Mouse (Mus musculus) midbrain, embryonic 14.5 days (tissue): Measurements from ENCODE around the gene Tbc1d2. TPM values are rescaled to one million over a fixed set of nuclear protein-coding genes. Genes with fewer than 3 reads are reported as not detected.

Experiments used
- ATAC-seq: fragments of 200-750 bp; cut with Nextera tagmentation; 2 replicates; pipeline ENCODE4 v1.8.0; 2017; ENCODE audit warnings: moderate number of reproducible peaks, moderate library complexity; ENCODE audit not compliant: low FRiP score, low TSS enrichment
- DNase-seq: peaks from one replicate; pipeline ENCODE4 v3.0.0-alpha.2; 2015
- H3K27ac ChIP-seq: fragments of 300-500 bp; sonication (generic); replicated peaks from 2 replicates; pipeline ENCODE4 v1.5.1; 2014; ENCODE audit warnings: mild to moderate bottlenecking, low read depth, low read length, moderate library complexity
- H3K27me3 ChIP-seq: fragments of 300-500 bp; sonication (generic); 2 replicates; pipeline ENCODE4 v1.6.1; 2014; ENCODE audit warnings: low read length, control low read depth, mixed read lengths; ENCODE audit not compliant: control insufficient read depth, insufficient read depth
- H3K36me3 ChIP-seq: fragments of 300-500 bp; sonication (generic); 2 replicates; pipeline ENCODE4 v1.6.1; 2014; ENCODE audit warnings: low read length, control low read depth; ENCODE audit not compliant: control insufficient read depth, insufficient read depth
- H3K4me1 ChIP-seq: fragments of 300-500 bp; sonication (generic); 2 replicates; pipeline ENCODE4 v1.6.1; 2014; ENCODE audit warnings: mild to moderate bottlenecking, antibody characterized with exemption, low read length, control low read depth; ENCODE audit not compliant: control insufficient read depth, insufficient read depth
- H3K4me2 ChIP-seq: fragments of 300-500 bp; sonication (generic); 2 replicates; pipeline ENCODE4 v1.6.1; 2014; ENCODE audit warnings: mild to moderate bottlenecking, low read length, moderate library complexity
- H3K4me3 ChIP-seq: fragments of 300-500 bp; sonication (generic); replicated peaks from 2 replicates; pipeline ENCODE4 v1.5.1; 2014; ENCODE audit warnings: low read depth, low read length
- H3K9ac ChIP-seq: fragments of 300-500 bp; sonication (generic); replicated peaks from 2 replicates; pipeline ENCODE4 v1.6.1; 2014; ENCODE audit warnings: mild to moderate bottlenecking, low read length, moderate library complexity
- H3K9me3 ChIP-seq: fragments of 300-500 bp; sonication (generic); 2 replicates; pipeline ENCODE4 v1.6.1; 2016; ENCODE audit warnings: low read length, control low read depth, mixed read lengths; ENCODE audit not compliant: control insufficient read depth
- WGBS: fragments of 180-500 bp; shearing (Covaris S2); extraction: QIAGEN DNeasy Blood & Tissue Kit; methylation state at CpG from one replicate; pipeline ENCODE4 v1.1.7; 2014; 5-methylcytosine and 5-hydroxymethylcytosine counted together
- polyA plus RNA-seq: library from polyadenylated mRNA; unstranded; fragments of >200 nt; fragmentation: Nextera tagmentation; extraction: Ambion mirVana; gene quantifications from 2 replicates; pipeline ENCODE4 v1.2.1, GENCODE M21; 2014

The Tbc1d2 gene
- 0.16 and 0.31 TPM in 2 replicates for polyA plus RNA-seq

DNA sequence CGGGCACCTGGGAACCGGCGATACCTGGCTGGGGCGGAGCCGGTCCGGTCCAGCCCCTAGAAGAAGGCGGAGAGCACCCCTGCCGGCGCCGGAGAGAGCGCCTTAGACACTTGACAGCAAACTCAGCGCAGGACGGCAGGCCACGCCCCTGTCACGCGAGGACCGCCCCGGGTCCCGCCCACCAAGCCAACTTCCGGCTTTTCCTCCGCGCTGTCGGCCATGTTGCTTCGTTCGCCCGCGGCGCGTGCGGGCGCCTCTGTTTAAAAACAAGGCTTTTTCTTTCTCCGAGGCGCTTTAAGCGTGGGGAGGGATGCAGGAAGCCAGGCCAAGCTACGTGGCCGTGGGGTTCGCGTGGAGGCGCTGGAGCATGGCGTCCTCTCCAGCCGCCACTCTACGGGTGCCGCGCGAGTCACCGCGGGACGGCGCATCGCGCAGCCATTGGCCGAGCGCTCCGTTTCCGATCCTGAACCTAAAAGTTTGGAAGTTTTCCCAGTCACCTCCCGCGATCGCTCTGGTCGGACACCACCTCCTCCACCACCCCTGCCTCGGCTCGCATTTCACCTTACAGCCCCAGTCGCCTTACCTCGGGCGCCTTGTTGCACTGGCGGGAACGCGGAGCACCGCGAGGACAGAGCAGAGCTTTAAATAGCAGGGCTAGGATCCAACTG, at the start of gene Tbc1d2:
Gene Tbc1d2 (minus strand): TSS at position 124 of the 668 bp plus-strand sequence.
- ATAC-seq (peak; percentile 95), DNase-seq (peak; percentile 95)
- H3K4me3 ChIP-seq, result peak within 1 kb of the TSS; percentile 73
- under 1% methylated on average over 69 of the region's 69 CpGs for WGBS
- peaks cover 9% of the 10 kb centered on the region for H3K4me1 ChIP-seq
- no peaks in the 10 kb centered on the region for H3K36me3 ChIP-seq
- peak within 1 kb of the TSS; percentile 94 for H3K4me2 ChIP-seq
- H3K9ac ChIP-seq, result peak within 1 kb of the TSS; percentile 56; the same call in 1 of the 2 replicates
- H3K9me3 ChIP-seq, result no peaks in the 10 kb centered on the region
- H3K27ac ChIP-seq, result peak within 1 kb of the TSS; percentile 64
- H3K27me3 ChIP-seq, result peaks cover 28% of the 10 kb centered on the region; the same call in 1 of the 2 replicates

DNA sequence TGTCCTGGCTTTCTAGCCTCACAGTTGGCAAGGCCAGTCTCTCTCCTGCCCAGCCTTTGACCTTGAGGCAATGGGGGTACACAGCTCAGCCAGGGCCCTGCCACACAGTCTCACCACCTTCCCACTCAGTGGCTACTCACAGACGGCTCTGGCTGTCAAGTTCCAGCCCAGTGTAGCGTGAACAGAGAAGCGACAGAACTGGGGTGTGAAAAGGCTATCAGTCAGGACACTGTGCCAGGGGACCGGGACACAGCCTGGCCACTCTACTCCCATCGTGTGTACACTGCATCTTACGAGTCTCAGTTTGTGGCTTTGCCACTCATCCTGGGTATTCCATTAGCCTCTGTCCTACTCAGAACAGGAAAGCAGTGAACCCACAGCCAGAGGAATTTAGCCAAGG, 46.5 kb upstream of the Tbc1d2 start:
- Histone ChIP-seq H3K36me3 (no peaks in the 10 kb centered on the region), H3K4me1 (no peaks in the 10 kb centered on the region), H3K9me3 (0 out of 2 replicates have a peak, but pooled peaks cover 2% of the 10 kb centered on the region), H3K27ac (no peak overlapping the region), H3K27me3 (no peaks in the 10 kb centered on the region), H3K4me2 (no peak overlapping the region), H3K9ac (no peak overlapping the region), H3K4me3 (no peak overlapping the region)
- ATAC-seq, result no peak
- DNase-seq, result no peak
- 59% methylated on average over 6 of the region's 6 CpGs for WGBS

DNA sequence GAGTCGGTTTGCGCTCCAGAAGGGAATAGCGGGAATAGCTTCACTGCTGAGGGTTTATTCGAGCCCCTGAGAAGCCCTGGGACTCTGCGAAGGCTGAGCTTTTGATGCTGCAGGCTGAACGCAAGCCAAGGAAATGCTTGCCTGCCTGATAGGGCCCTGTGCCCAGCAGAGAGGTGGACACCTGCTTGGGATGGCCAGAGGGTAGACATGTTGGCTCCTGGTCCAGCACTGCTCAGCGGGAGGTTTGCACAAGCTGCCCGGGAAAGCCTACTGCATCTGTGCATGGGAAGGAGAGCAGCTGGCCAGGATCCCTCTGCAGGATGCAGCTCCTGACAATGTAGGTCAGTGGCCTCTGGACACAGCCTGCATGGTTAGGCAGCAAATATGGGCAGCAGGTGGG, 40.6 kb upstream of the Tbc1d2 start:
- no peak overlapping the region for H3K27ac ChIP-seq
- no peak overlapping the region for H3K4me2 ChIP-seq
- DNase-seq (no peak), ATAC-seq (no peak)
- no peaks in the 10 kb centered on the region for H3K36me3 ChIP-seq
- no peaks in the 10 kb centered on the region for H3K27me3 ChIP-seq
- 82% methylated on average over 8 of the region's 8 CpGs for WGBS
- 0 out of 2 replicates have a peak, but pooled peaks cover 3% of the 10 kb centered on the region for H3K9me3 ChIP-seq
- no peaks in the 10 kb centered on the region for H3K4me1 ChIP-seq
- no peak overlapping the region for H3K9ac ChIP-seq
- no peak overlapping the region for H3K4me3 ChIP-seq

DNA sequence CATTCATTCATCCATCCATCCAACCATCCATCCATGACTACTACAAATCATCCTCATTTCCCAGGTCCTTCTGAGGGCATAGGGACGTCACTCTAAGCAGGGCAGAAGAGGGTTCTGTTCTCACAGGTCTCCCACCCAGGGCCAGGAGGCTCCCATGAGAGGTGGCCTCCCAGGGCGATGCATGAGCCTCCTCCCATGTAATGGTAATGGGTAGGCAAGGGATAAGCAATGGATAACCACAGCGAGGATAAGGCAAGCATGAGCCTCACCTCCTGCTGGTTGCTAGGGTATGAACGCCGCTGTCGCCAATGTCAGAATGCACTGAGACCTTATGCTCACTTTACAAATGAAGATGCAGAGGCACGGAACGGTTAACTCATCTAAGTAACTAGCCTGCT, 40.0 kb upstream of the Tbc1d2 start:
- no peaks in the 10 kb centered on the region for H3K36me3 ChIP-seq
- H3K27ac ChIP-seq, result no peak overlapping the region
- H3K4me2 ChIP-seq, result no peak overlapping the region
- no peaks in the 10 kb centered on the region for H3K27me3 ChIP-seq
- H3K4me3 ChIP-seq, result no peak overlapping the region
- DNase-seq (no peak), ATAC-seq (no peak)
- H3K4me1 ChIP-seq, result no peaks in the 10 kb centered on the region
- no peak overlapping the region for H3K9ac ChIP-seq
- 0 out of 2 replicates have a peak, but pooled peaks cover 3% of the 10 kb centered on the region for H3K9me3 ChIP-seq
- 81% methylated on average over 8 of the region's 8 CpGs for WGBS

DNA sequence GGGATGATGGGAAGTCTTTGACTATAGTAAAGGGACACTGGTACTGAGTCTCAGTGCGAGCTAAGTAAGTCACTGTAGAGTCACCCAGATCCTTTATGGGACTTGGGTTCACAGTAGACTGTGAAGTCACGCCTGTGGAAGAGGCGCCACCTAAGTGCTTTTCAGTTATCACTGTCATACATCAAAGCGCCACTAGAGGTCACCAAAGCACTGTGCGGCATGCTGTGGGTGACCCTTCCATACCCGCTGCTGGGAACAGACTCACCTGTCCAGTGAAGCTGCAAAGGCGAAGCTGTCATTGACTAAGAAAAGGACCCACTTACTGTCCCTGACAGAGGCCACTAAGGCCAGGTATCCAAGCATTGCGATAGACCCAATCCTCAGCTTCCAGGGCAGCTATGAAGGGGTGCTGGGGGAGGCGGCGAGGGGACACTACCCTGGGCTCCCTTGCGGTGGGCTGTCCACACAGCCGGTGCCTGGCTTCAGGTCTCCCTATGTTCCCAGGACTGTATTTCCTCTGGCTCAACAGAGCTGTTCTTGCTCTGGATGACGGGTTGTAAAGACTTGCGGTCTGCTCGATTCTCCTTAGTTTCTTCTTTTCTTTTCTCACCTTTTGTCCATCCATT, 39.5 kb upstream of the Tbc1d2 start:
- ATAC-seq (peak; percentile 70), DNase-seq (peak; percentile 92)
- H3K4me3 ChIP-seq, result no peak overlapping the region
- no peaks in the 10 kb centered on the region for H3K36me3 ChIP-seq
- no peaks in the 10 kb centered on the region for H3K27me3 ChIP-seq
- 42% methylated on average over 15 of the region's 15 CpGs for WGBS
- no peak overlapping the region for H3K4me2 ChIP-seq
- no peak overlapping the region for H3K27ac ChIP-seq
- no peaks in the 10 kb centered on the region for H3K4me1 ChIP-seq
- no peak overlapping the region for H3K9ac ChIP-seq
- 0 out of 2 replicates have a peak, but pooled peaks cover 3% of the 10 kb centered on the region for H3K9me3 ChIP-seq

DNA sequence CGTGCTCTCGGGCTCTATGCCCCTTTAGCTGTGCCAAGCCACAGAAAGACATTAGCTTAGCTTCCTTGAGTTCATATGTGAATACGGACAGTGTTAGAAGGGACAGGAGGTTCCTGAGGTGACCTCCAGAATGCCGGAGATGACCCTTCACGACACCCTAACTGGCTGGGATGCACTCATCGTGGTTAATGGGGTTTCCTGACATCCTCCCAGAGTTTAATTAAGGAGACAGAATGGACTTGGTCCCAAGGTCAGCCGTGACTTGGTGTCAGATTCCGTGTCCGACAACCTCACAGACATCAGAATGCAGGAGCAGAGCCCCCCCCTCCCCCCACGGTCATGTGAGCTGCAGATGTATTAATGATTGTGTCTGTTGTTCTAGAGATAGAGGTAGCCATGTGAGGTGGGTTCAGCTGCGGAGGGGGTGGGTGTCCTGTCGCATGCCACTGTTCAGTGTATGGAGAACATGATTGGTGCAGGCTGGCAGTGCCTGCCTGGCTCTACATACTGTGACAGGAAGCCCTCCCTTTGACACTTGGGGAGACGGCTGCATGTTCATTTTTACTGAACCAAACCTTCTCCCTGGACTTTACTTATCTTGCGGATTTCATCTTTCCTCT, 38.3 kb upstream of the Tbc1d2 start:
- no peak overlapping the region for H3K9ac ChIP-seq
- no peaks in the 10 kb centered on the region for H3K4me1 ChIP-seq
- no peak overlapping the region for H3K27ac ChIP-seq
- no peak overlapping the region for H3K4me2 ChIP-seq
- H3K36me3 ChIP-seq, result no peaks in the 10 kb centered on the region
- no peaks in the 10 kb centered on the region for H3K27me3 ChIP-seq
- ATAC-seq (no peak), DNase-seq (no peak)
- 82% methylated on average over 14 of the region's 14 CpGs for WGBS
- no peak overlapping the region for H3K4me3 ChIP-seq
- H3K9me3 ChIP-seq, result 0 out of 2 replicates have a peak, but pooled peaks cover 3% of the 10 kb centered on the region

DNA sequence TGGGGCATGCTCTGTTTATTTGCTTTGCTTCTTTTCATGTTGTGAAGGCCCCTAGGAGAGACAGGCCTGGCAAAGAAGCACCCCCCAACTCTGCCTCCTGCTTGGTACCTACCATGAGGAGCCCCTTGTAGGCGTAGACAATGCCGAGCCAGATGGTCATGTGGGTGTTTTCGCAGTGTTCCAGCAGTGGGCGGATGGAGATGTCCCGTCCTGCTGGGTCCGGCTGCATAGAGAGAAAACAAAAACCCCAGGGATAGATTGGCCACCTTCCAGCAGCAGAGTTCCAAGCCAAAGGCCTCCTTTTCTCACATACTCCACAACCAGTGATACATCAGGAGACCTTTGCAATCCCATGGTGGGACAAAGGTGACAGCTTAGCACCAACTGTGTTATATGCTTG, 34.2 kb upstream of the Tbc1d2 start:
- no peaks in the 10 kb centered on the region for H3K36me3 ChIP-seq

DNA sequence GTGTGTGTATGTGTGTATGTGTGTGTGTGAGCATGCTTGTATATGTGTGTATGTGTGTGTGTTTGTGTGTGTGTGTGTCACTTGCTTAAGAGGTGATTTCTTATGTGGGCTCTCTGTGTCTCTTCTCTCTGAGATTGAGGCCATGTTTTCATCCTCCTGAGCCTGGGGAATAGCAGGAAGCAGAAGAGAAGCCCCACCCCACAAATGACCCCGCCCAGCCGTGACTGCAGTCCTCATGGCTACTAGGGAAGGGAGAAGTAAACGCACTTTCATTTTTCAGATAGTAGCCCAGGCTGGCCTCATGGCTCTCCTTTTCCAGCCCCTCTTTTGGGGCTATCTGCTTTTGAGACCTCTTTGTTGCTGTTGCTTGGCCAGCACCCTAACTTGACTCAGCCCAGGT, 26.6 kb upstream of the Tbc1d2 start:
- Histone ChIP-seq H3K36me3 (peaks cover 7% of the 10 kb centered on the region; the same call in 1 of the 2 replicates), H3K27ac (no peak overlapping the region), H3K27me3 (no peaks in the 10 kb centered on the region), H3K9ac (no peak overlapping the region), H3K4me3 (no peak overlapping the region), H3K4me1 (no peaks in the 10 kb centered on the region), H3K4me2 (no peak overlapping the region), H3K9me3 (no peaks in the 10 kb centered on the region; the same call in 1 of the 2 replicates)
- ATAC-seq, result no peak
- no peak for DNase-seq
- 89% methylated on average over 3 of the region's 3 CpGs for WGBS

More for the DNA sequence above, 34.2 kb upstream of the Tbc1d2 start:
- H3K9me3 ChIP-seq, result no peaks in the 10 kb centered on the region
- DNase-seq (peak; percentile 42), ATAC-seq (no peak)
- H3K4me1 ChIP-seq, result no peaks in the 10 kb centered on the region
- no peak overlapping the region for H3K4me2 ChIP-seq
- no peaks in the 10 kb centered on the region for H3K27me3 ChIP-seq
- H3K27ac ChIP-seq, result no peak overlapping the region
- H3K4me3 ChIP-seq, result no peak overlapping the region
- no peak overlapping the region for H3K9ac ChIP-seq
- 64% methylated on average over 6 of the region's 6 CpGs for WGBS
